ENCODE assay signal across 8 mouse cellular contexts in genomic region chr19:14080538-14080937, GRCm38 (mm10).
DNase-seq lines count a peak whose midpoint lies in the region; ATAC-seq lines count a peak whose summit lies in the region.

No protein-coding gene starts in this region.

- H3K4me2 ChIP-seq in forebrain, embryonic 12.5 days: no peak overlapping the region
- H3K4me2 ChIP-seq in forebrain, embryonic 15.5 days (replicated peaks): no peak overlapping the region
- H3K4me2 ChIP-seq in midbrain, embryonic 14.5 days (ENCODE audit: low read length): no peak overlapping the region
- H3K4me2 ChIP-seq in midbrain, embryonic 15.5 days: no peak overlapping the region

- no peaks in the 10 kb centered on the region for H3K4me1 ChIP-seq in forebrain, embryonic 12.5 days
- no peaks in the 10 kb centered on the region for H3K4me1 ChIP-seq in forebrain, embryonic 15.5 days
- no peaks in the 10 kb centered on the region for H3K4me1 ChIP-seq in midbrain, embryonic 14.5 days (ENCODE audit: control insufficient read depth, insufficient read depth, low read length)
- H3K4me1 ChIP-seq in midbrain, embryonic 15.5 days: no peaks in the 10 kb centered on the region

- H3K36me3 ChIP-seq in forebrain, embryonic 12.5 days (replicated peaks): no peaks in the 10 kb centered on the region
- H3K36me3 ChIP-seq in forebrain, embryonic 15.5 days: no peaks in the 10 kb centered on the region
- no peaks in the 10 kb centered on the region for H3K36me3 ChIP-seq in midbrain, embryonic 14.5 days (ENCODE audit: control insufficient read depth, insufficient read depth, low read length)
- no peaks in the 10 kb centered on the region for H3K36me3 ChIP-seq in midbrain, embryonic 15.5 days (replicated peaks)

- ATAC-seq in forebrain, embryonic 12.5 days (ENCODE audit: low FRiP score): 0 out of 2 replicates have a peak, but pooled peaks have one; percentile 44
- no peak for ATAC-seq in forebrain, embryonic 15.5 days (replicated peaks)
- ATAC-seq in midbrain, embryonic 14.5 days (ENCODE audit: low FRiP score, low TSS enrichment): no peak
- ATAC-seq in midbrain, embryonic 15.5 days (replicated peaks): no peak
- no peak for ATAC-seq in erythroid progenitor cell, adult 5-6 weeks (replicated peaks; ENCODE audit: low FRiP score, poor library complexity, severe bottlenecking)

- no peak overlapping the region for H3K27ac ChIP-seq in forebrain, embryonic 12.5 days
- no peak overlapping the region for H3K27ac ChIP-seq in forebrain, embryonic 15.5 days (replicated peaks)
- H3K27ac ChIP-seq in midbrain, embryonic 14.5 days (replicated peaks; ENCODE audit: low read depth, low read length): no peak overlapping the region
- H3K27ac ChIP-seq in midbrain, embryonic 15.5 days: no peak overlapping the region

- 0 out of 2 replicates have a peak, but pooled peaks cover 7% of the 10 kb centered on the region for H3K9me3 ChIP-seq in forebrain, embryonic 12.5 days
- peaks cover 4% of the 10 kb centered on the region; the same call in 1 of the 2 replicates for H3K9me3 ChIP-seq in forebrain, embryonic 15.5 days
- peaks cover 14% of the 10 kb centered on the region for H3K9me3 ChIP-seq in midbrain, embryonic 14.5 days (ENCODE audit: control insufficient read depth, low read length)
- 0 out of 2 replicates have a peak, but pooled peaks cover 8% of the 10 kb centered on the region for H3K9me3 ChIP-seq in midbrain, embryonic 15.5 days

- WGBS in forebrain, embryonic 12.5 days: 19% methylated on average over 2 of the region's 2 CpGs
- WGBS in forebrain, embryonic 15.5 days: 17% methylated on average over 2 of the region's 2 CpGs
- 19% methylated on average over 2 of the region's 2 CpGs for WGBS in midbrain, embryonic 14.5 days
- 14% methylated on average over 2 of the region's 2 CpGs for WGBS in midbrain, embryonic 15.5 days

- H3K27me3 ChIP-seq in forebrain, embryonic 12.5 days: no peaks in the 10 kb centered on the region
- no peaks in the 10 kb centered on the region for H3K27me3 ChIP-seq in forebrain, embryonic 15.5 days
- H3K27me3 ChIP-seq in midbrain, embryonic 14.5 days (ENCODE audit: control insufficient read depth, insufficient read depth, low read length): no peaks in the 10 kb centered on the region
- no peaks in the 10 kb centered on the region; the same call in 1 of the 2 replicates for H3K27me3 ChIP-seq in midbrain, embryonic 15.5 days (replicated peaks)

- peak; percentile 45 for DNase-seq in midbrain, embryonic 14.5 days
- DNase-seq in adrenal gland, postnatal 25 days: peak; percentile 5
- peak; percentile 21 for DNase-seq in kidney, postnatal 14 days
- DNase-seq in thymus, postnatal 25 days: peak; percentile 28

- no peak overlapping the region for H3K4me3 ChIP-seq in forebrain, embryonic 12.5 days (replicated peaks)
- H3K4me3 ChIP-seq in forebrain, embryonic 15.5 days: no peak overlapping the region
- H3K4me3 ChIP-seq in midbrain, embryonic 14.5 days (replicated peaks; ENCODE audit: low read depth, low read length): no peak overlapping the region
- no peak overlapping the region for H3K4me3 ChIP-seq in midbrain, embryonic 15.5 days

- H3K9ac ChIP-seq in forebrain, embryonic 12.5 days: no peak overlapping the region
- H3K9ac ChIP-seq in forebrain, embryonic 15.5 days (replicated peaks): no peak overlapping the region
- no peak overlapping the region for H3K9ac ChIP-seq in midbrain, embryonic 14.5 days (replicated peaks; ENCODE audit: low read length)
- no peak overlapping the region for H3K9ac ChIP-seq in midbrain, embryonic 15.5 days
